Mouse (Mus musculus) lung, adult 2 months (tissue): ENCODE measurements around the gene Krt80.

Experiments
- CTCF ChIP-seq: fragments of 200-500 bp; IDR thresholded peaks from 2 replicates; pipeline ENCODE4 v1.5.1; 2011; ENCODE audit warnings: mild to moderate bottlenecking, low read length, control low read depth; ENCODE audit not compliant: insufficient read depth
- POLR2A ChIP-seq: fragments of 200-500 bp; IDR thresholded peaks from 2 replicates; pipeline ENCODE4 v1.6.1; 2011; ENCODE audit warnings: low read depth, mild to moderate bottlenecking, control low read depth, low read length, borderline replicate concordance; ENCODE audit errors: extremely low read depth

GRCm38 (mm10) chr15:101341797-101342515 lies 28.0 kb downstream of the Krt80 start:
- TF ChIP-seq CTCF (peak; percentile 79), POLR2A (no peak)
